Mouse (Mus musculus) CD8-positive naive resting alpha-beta T cell, adult 2 months (primary cell): ENCODE data around the gene Ifitm5.

Experiments
- DNase-seq, 2 experiments: peaks; one replicate each; pipeline ENCODE4 v3.0.0; 2022; ENCODE audit warnings: low read depth in 2 of 2, low spot score in 2 of 2

The Ifitm5 gene

DNA sequence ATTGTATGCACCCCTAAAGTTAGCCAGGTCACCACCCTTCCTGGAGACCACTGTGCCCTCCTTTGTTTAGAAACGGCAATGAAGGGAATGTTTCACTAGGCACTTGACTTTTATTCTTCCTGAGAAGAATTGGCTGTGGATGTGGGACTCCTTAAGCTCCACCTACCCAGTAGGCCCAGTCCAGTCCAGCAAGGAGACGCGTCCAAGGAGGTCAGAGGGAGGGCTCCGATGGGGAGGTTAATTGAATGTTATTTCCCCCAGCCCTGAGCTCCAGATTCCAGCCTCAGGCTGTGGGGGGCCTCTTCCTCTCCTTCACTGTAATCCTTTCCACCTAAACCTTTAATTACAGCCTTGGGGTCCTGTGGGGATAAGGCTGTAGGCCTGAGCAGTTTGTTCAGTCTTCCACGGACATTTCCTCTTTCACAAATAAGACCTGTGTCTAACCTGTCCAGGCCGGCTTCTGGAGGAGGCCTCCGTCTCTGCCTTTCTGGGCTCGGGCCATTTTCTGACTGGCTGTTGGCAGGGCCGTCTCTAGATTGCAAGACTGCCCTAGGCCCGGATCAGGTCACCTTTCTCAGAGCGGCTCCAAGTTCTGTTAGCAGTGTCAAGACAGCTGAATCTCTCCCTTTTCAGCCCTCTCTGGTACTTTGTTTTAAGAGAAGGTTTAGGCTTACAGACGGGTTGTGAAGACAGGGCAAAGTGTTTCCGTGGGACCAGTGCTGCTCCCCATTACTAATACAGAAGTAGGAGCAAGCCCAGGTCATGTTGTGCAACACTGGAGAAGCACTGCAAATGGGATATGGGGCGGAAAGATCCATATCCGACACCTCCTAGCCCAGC, 47.8 kb downstream of the Ifitm5 start:
- no peak for DNase-seq

DNA sequence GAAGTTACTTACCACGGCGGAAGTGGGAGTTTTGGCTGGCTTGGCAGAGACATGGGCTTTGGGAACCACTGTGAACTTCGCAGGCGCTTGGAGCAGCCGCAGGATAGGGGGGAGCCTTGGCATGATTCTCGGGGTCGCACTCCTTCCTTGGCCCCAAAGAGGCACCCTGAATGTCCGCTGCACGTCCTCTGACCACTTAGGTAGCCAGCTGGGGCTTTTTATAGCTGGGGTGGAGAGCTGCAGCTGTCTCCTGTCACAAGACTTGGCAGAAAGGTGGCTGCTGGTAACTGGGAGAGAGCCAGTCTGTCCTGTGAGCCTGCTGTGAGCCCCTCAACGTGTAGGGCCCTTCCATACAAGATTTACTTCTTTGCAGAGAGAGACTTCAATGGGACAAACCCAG, 49.9 kb downstream of the Ifitm5 start, which contains the start of gene Cox8b:
Gene Cox8b (minus strand): TSS at position 227 of the 400 bp plus-strand sequence.
- no peak for DNase-seq

DNA sequence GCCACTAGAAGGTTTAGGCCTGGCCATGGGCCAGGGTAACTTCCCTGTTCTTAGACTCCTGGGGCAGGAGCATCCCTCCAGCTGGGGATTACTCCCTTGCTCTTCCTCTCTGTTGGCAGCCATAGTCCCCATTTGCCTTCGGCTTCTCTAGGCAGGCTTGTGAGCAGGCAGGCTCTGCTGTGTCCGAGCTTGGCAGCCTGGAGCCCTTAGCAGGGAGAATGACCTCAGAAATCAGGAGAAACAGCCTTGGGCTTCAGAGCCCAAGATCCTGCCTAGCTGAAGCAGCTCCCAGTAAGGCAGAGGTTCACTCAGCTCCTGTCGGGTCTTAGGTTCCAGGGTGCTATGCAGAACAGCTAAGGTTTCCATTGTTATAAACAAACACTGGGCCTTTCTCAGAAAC, 51.0 kb downstream of the Ifitm5 start:
- DNase-seq = no peak
